Mouse (Mus musculus): ENCODE measurements around the gene Fblim1.
A peak's percentile ranks its signal among the peaks of the same experiment; 100 is the strongest.

Gene Fblim1

DNA sequence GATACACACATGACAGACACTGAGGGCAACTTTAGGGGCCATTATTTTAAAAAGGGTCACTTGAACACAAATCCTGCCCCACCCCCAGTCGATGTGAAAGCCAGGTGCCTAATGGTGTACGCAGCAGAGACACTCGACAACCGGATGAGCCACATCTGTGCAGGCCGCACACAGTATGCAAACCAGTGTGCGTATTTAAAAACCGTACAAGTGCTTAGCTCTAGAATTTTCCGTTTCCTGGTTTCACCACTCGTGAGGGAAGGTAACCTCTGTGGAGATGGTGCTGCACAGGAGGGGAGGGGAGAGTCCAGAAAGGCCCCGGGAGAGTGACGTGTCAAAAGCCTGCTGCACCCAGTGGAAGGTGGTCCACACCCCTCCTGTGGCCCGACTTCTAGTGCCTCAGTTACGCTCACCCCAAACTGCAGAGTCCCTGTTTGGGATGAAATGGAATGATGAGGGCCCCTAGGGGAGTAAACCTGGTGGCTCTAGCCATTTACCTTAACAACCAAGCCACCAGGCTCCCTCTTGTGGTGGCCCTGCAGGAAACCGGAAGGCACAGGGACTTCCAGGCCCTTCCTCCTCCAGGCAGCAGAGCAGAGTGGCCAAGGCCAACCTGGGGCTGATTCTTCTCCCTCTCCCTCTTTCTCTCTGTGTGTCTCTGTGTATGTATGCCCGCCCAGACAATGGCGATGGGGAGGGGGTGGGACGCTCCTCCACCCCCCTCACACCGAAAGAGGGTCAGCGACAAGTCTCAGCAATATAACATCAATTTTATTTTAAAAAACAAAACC lies 19.3 kb upstream of the Fblim1 start:
- no peak for DNase-seq (ENCODE audit: low spot score in 2 of 2)

DNA sequence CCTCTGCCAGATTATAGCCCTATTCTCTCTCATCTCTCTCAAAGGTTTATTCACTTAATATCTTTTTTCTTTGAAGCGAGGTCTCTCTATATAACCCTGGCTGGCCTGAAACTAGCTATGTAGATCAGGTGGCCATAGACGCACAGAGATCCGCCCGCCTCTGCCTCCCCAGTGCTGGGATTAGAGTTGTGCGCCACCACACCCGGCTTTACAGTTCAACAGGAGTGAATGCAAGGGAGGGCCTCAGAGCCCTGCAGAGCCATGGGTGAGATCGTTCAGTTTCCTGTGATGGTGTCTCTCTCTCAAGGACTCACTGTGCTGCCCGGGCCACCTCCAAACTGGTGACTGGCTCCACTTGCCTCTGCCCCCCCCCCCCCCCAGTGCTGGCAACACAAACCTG lies 18.2 kb upstream of the Fblim1 start:
- DNase-seq (ENCODE audit: low spot score in 2 of 2), result no peak

DNA sequence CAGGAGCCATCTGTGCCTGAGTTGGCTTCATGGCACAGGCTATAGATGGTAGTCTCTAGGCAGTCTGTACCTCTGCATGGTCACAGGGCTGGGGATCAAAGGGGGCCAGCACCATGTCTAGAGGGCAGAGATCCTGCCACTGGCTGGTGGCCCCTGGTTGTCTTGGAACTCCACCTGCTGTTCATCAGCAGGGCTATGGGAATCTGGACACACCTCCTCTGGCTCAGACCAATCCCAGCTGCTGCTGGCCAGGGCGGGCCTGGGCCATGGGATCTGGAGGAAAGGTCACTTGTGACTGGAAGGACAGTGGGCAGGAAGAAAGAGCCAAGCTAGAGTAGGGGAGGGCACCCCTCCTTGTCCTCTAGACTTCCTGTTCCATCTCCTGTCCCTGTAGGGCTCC lies 17.8 kb upstream of the Fblim1 start, which contains the start of gene Slc25a34:
Gene Slc25a34 (minus strand): TSS at position 156 of the 400 bp plus-strand sequence.
- no peak for DNase-seq (ENCODE audit: low spot score in 2 of 2)

DNA sequence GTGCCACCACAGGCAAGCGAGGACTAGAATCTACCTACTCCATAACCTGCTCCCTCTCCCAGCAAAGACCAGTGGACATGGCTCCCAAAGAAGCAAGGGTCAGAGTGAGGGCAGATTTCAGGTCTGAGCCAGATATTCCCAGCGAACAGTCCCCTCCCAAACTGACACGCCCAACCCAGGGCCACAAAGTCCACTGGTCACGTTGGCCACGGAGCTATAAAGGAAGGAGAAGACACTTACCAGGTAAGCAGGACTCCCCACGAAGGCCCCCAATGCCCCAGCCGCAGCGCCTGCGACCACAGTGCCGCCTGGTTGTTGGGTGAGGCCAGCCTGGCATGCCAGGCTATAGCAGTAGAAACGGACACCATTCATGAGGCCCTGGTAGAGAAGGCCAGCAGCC lies 17.1 kb upstream of the Fblim1 start:
- DNase-seq (ENCODE audit: low spot score in 2 of 2), result no peak

DNA sequence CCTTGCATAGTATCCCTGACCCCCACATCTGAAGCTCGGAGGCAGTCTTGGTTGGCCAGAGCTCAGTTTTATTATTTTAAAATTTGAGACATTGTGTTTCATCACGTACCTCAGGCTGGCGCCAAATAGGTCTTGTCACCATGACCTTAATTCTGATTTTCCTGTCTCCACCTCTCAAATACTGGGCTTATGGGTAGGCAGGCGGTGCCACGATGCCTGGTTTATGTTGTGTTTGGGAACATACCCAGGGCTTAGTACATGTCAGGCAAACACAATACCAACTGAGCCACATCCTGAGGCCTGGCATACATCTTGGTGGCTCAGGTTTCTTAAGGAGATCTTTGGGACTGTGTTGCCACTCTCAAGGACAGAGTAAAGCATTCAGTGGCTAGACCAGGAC lies 16.7 kb upstream of the Fblim1 start:
- no peak for DNase-seq (ENCODE audit: low spot score in 2 of 2)

DNA sequence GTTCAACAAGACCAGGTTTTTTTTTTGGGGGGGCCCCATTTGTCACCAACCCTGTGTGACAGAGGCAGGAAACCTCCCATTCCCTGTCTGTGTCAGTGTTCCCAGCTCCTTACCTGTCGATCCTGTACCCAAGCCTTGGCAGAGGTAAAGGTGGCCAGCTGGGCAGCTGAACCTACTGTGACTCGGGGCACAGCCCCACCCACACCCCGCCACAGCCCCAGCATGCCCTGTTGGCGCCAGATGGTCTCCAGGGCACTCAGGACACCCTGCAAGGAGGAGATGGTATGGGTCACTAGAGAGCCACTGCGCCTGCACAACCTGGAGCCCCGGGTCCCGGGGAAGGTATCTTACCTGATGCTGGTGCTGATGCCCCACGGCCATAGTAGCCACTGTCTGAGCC lies 16.2 kb upstream of the Fblim1 start:
- DNase-seq (ENCODE audit: low spot score in 2 of 2), result no peak

DNA sequence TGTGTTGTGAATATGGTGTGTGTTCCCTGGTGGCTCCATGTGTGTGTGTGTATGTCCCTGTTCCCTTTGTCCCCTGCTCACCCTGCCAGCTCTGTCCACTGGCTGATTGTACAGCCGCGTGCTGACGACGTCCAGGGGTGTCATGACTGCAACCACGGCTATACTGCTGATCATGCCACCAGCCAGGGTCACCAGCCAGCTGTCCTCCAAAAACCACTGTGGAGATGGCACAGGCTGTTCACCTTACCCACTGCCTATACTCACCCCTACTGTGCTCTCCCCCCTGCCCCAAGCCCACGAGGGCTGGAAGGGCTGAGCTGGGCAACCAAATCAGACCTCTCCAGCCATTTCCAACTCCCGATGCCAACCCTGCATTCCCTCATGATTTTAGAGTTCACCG lies 15.4 kb upstream of the Fblim1 start:
- no peak for DNase-seq (ENCODE audit: low spot score in 2 of 2)

DNA sequence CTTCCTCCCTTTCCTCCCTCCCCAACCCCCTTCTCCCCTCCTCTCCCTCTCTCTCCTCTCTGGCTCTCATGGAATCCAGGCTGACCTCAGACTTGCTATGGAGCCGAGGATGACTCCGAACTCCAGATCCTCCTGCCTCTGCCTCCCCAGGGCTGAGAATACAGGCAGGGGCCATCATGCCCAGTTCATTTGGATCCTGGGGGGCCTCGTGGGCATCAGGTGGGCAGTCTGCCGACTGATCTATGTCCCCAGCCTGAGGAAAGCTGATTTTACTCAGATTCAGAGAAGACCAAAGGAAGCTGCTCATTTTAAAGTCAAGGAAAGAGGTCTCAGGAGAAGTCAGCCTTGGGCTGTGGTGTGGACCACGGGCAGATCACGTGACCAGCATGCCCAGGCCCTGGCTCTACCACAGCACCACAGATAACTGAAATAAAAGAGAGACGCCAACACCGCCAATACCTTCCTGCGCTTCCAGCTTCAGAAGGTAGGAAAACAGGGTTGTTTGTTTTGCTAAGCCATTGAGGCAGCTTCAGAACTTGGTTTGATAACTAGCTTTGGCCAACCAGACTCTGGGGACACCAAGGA lies 13.5 kb upstream of the Fblim1 start:
- DNase-seq (ENCODE audit: low spot score in 2 of 2), result no peak

DNA sequence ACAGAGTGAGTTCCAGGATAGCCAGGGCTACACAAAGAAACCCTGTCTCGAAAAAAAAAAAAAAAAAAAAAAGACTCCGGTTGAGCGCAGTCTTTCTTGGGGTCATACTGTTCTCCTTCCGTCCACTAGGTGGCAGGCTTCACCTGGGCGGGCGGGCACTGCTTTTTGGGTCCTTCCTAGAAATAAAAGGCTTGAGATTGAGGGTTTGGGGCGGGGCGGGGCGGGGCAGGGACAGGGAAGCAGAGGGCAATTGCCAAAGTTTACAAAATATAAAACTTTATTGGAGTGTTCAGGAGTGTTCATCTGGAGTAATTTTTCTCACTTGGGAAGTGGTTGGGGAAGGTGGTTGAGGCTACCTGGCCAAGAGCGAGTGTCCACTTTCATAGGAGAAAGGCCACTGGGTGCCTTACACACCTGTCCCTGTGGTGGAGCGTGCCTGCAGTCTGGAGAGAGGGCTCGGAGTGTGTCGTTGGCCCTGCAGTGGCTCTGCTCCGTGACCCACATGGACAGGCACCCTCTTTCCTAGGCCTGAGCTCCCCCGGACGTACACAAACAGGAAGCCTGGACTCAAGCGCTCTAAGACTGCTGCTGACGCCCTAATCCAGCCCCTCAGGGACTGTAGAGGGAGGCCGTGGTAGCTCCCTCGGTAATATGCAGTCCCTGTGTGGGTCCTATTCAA lies 12.8 kb upstream of the Fblim1 start, which contains the start of gene Tmem82:
Gene Tmem82 (minus strand): TSS at position 69 of the 679 bp plus-strand sequence.
- DNase-seq (ENCODE audit: low spot score in 2 of 2), result peak; percentile 64 to 86

DNA sequence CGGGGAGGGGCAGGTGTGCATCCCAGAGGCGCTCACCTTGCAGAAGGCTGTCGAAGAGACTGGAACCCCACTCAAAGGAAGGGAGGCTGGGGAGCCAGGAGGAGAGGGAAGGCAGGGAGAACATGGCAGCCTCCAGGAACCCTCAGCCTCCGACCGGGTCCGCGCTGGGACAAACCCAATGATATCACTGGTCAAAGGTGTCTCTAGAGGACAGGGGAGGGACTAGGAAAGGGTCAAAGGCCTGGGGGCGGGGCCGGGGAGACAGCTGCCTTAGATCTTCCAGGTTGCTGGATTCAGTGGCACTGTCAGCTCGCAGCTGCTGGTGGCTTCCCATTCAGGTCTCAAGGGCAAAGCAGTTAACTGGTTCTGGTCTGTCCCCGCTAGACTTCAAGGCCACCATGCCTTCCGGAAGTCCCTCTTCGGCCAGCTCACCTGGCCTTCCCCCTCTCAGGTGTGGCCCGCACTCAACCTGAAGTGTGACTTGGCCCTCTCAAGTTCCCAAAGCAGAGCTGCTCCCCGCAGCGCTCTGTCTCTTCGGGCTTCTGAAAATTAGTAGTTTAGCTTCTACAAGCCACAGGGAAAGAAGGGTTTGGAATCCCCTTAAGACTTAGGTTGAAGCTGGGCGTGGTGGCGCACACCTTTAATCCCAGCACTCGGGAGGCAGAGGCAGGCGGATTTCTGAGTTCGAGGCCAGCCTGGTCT lies 12.1 kb upstream of the Fblim1 start:
- DNase-seq (ENCODE audit: low spot score in 2 of 2), result no peak

DNA sequence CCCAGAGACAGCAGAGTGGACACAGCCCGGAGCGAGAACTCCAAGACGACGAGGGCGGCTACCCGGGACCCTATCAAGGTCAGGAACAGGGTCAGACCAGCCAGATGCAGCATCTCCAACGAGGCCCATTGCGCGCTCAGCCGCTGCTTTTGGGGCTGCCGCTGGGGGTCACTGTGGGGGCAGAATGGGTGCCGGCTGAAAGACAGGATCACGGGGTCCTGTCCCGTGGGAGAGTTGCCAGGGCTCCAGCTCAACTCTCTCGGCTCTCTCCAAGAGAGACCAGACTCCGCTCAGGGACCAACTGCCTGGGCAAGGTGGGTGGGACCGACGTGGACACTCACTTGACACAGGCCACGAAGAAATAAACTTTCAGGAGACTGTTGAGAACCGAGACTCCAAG lies 11.4 kb upstream of the Fblim1 start:
- peak; percentile 70 to 87 for DNase-seq (ENCODE audit: low spot score in 2 of 2)

DNA sequence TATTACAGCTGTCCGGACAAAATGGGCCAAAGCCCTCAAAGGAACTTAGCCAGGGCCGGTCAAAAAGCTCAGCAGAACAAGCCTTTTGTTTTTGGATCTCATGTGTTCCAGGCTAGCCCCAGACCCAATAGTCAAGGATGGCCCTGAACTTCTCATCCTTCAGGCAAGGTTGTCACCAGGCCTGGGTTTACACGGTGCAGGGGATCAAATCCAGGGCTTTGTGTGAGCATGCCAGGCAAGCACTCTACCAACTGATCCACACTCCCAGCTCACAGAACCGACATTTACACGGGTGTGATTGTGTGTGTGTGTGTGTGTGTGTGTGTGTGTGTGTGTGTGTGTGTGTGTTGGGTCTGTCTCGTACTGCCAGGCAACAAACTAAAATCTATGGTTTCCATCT lies 10.9 kb upstream of the Fblim1 start:
- DNase-seq (ENCODE audit: low spot score in 2 of 2), result no peak

DNA sequence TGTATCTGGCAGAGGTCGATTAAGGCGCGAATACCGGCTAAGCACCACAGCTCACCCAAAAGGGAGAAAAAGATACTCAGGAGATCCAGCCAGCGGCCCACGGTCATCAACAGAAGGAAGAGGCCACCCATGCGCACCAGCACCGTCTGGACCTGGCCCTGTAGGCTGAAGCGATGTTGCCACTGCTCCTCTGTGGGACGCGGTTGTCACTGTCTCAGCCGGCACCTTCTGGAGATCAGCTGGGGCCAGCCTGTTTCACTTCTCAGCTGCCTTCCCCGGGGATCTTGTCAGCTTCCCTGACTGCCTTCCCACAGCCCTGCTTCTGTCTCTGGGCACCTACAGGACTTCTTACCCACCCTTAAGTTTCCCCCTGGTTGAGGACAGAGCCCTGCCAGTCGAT lies 9.1 kb upstream of the Fblim1 start:
- no peak for DNase-seq (ENCODE audit: low spot score in 2 of 2)

DNA sequence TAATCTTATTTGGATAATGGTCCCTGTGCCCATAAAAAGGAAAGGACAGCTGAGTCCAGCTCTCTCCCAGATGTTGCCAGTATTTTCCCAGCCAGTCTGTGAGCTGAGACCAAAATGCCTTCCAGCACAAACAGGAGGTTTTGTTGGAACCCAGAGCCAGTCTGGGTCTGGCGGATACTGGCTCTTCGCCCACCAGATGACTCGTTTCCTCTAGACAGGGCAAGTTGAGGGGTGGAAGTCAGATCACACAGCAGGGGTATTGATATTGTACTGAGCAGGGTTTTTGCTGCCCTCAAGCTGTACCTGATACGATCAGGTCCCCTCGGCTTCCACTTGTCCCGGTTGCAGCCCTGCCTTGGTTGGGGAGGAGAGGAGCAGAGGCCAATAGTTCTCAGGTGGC lies 3.6 kb upstream of the Fblim1 start:
- DNase-seq (ENCODE audit: low spot score in 2 of 2), result no peak

DNA sequence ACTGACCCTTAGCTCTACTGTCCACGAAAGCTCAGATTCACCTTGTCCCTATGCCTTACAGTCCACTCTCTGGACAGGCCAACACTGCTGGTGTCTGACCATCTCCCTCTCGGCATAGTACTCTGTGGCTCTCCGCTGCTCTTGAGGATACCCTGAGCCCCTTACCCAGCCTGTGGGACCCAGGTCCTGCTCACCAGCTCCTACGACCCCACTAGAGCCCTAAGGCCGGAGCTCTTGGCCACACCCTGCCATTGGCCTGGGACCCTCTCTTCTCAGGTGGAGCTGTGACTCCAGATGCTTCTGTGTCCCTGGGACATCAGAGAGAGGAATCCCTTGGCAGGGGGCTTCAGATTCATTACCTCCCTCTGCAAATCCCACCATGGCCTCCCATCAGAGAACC lies 475 bp downstream of the Fblim1 start:
- no peak for DNase-seq (ENCODE audit: low spot score in 2 of 2)

DNA sequence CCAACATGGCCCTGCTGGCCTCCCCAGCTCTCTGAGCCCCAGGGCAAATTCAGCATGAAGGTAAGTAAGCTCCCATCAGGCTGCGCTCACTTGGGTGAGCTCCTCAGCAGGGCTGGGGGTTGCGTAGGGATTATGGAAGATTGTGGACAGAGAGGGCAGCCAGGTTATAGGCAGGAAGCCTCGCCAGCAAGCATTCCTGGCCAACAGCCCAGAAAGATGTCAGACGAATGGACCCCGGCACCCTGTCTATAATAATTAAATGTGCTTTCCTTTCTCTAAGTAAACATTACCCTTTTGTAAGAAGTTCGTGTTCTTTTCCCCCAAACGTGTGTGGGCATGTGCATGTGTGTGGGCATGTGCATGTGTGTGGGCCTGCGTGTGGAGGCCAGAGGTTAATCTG lies 1.4 kb downstream of the Fblim1 start:
- DNase-seq (ENCODE audit: low spot score in 2 of 2), result no peak

DNA sequence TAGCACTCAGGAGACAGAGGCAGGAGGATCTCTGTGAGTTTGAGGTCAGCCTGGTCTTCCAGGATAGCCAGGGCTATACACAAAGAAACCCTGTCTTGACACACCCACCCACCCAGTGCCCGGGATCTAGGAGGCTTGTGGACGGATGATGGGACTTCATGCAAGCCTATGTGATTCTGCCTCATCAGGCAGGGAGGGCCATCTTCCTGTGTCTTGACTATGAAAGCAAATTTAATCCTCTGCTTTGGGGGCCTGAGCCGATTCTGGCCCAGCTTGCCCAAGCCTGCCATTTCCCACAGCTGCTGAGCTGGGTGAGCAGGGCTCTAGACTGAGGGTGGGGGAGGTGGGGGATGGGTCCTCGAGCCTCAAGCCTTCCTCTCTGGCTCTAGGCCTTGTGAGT lies 2.0 kb downstream of the Fblim1 start:
- peak in 1 of 2 experiments; percentile 41 for DNase-seq (ENCODE audit: low spot score in 2 of 2)

DNA sequence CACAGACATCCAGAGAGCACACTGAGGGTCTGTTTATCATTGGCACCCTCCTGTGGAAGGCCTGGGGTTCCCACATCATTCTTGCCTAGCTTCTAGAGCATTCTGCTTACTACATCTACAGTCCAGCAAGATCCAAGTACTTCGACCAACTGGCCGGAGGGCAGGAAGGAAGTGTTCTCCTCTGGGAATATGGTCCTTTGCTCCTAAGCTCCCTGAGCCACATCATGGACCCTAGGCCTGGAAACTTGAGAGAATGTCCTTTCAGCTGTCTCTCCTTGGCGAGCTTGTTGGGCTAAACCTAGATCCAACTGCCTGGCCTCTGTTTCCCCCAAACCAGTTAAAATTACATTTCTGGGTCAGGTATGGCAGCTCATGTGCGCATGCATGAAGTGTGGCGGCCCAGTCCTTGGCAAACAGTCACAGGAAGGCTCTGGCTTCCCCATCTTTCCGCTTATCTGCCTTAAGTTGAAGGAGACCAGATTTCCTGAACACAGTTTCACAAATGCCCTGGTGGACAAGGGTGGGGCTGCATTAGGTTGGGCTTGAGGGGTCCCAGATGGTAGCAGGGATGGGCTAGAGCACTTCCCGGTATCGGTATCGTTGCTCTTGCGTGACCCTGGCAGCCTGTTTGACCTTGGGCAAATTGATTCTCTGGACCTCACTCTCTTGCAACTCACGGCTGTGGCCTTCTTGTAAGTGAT lies 3.2 kb downstream of the Fblim1 start:
- DNase-seq (ENCODE audit: low spot score in 2 of 2), result no peak

DNA sequence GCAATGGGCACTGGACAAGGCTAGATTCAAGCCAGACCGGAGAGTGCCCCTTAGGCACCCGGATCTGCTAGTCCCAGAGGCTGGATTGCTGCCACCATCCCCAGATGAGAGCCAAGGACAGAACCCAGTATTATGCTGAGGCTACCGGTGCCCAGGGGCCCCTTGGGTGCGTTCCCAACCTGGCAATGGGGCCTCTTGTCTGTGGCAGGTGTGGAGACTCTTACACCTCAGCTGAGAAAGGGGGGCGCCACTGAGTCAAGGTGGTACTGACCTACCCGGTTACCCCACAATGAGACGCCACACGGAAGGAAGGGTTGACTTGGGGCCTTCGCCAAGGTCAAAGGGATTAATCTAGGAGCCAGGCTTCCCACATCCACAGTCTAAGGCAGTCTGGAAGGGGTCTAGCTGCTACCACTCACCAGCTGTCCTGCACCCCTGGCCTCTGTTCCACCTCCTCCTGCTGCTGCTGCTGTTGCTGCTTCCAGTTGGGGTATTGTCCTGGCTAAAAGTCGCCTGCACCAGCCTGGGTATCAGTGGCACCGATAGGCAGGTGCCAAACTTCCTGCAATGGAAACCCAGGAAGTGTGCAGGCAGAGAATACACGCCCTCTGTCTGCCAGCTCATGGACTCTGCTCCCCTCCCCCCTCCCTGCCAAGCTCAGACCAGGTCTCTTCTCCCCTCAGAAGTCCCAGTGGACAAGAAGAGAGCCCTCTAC lies 4.6 kb downstream of the Fblim1 start:
- peak in 1 of 2 experiments; percentile 60 for DNase-seq (ENCODE audit: low spot score in 2 of 2)

DNA sequence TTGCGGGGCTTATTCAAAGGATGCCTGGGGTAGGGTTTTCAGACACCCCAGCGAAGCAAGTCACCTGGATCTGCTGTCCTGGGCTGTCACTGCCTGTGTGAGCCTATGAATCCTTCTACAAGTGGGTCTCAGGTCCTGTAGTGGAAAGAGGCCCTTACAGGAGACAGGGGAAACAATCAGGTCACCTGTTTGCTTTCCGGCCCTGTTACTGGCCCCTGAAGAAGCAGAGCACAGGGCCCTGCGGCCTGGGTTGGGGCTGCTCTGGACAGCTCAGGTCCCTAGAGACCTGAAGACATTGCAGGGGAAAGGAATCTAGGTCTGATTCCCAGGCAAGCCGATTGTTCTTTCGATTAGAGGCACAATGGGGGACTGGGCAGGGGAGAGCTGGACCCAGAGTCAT lies 5.5 kb downstream of the Fblim1 start:
- peak in 1 of 2 experiments; percentile 47 for DNase-seq (ENCODE audit: low spot score in 2 of 2)
